Mouse (Mus musculus): Measurements from ENCODE around the gene Rimkla.
A peak's percentile ranks its signal among the peaks of the same experiment; 100 is the strongest.

Rimkla gene

GRCm38 (mm10) chr4:119421921-119422293 lies 70.5 kb downstream of the Rimkla start:
- ATAC-seq (ENCODE audit: insufficient number of reproducible peaks, low FRiP score, low TSS enrichment): peak; percentile 22

GRCm38 (mm10) chr4:119421191-119421590 lies 71.2 kb downstream of the Rimkla start:
- ATAC-seq (ENCODE audit: insufficient number of reproducible peaks, low FRiP score, low TSS enrichment): no peak

GRCm38 (mm10) chr4:119417894-119418293 lies 74.5 kb downstream of the Rimkla start:
- no peak for ATAC-seq (ENCODE audit: insufficient number of reproducible peaks, low FRiP score, low TSS enrichment)

- no peak for ATAC-seq (ENCODE audit: insufficient number of reproducible peaks, low FRiP score, low TSS enrichment)
These were observed 75.2 kb downstream of the Rimkla start for GRCm38 (mm10) chr4:119417270-119417669.
